Mouse (Mus musculus) hindbrain, embryonic 15.5 days (tissue): ENCODE data around the gene Man1c1. TPM values are rescaled to one million over a fixed set of nuclear protein-coding genes. Genes with fewer than 3 reads are reported as not detected.

Source experiments
- ATAC-seq: fragments of 200-750 bp; cut with Nextera tagmentation; 2 replicates; pipeline ENCODE4 v1.8.0; 2017; ENCODE audit warnings: low read depth, moderate number of reproducible peaks, moderate TSS enrichment; ENCODE audit not compliant: low FRiP score
- H3K27ac ChIP-seq: fragments of 300-500 bp; sonication (generic); replicated peaks from 2 replicates; pipeline ENCODE4 v1.5.1; 2015; ENCODE audit warnings: mild to moderate bottlenecking, inconsistent platforms
- H3K27me3 ChIP-seq: fragments of 300-500 bp; sonication (generic); 2 replicates; pipeline ENCODE4 v1.6.1; 2015; ENCODE audit warnings: control low read depth, inconsistent platforms
- H3K36me3 ChIP-seq: fragments of 300-500 bp; sonication (generic); 2 replicates; pipeline ENCODE4 v1.6.1; 2015; ENCODE audit warnings: control low read depth, inconsistent platforms
- H3K4me1 ChIP-seq: fragments of 300-500 bp; sonication (generic); replicated peaks from 2 replicates; pipeline ENCODE4 v1.6.1; 2015; ENCODE audit warnings: control low read depth, inconsistent platforms
- H3K4me2 ChIP-seq: fragments of 300-500 bp; sonication (generic); 2 replicates; pipeline ENCODE4 v1.6.1; 2015; ENCODE audit warnings: moderate library complexity, mild to moderate bottlenecking, inconsistent platforms
- H3K4me3 ChIP-seq: fragments of 300-500 bp; sonication (generic); 2 replicates; pipeline ENCODE4 v1.5.1; 2015; ENCODE audit warnings: mild to moderate bottlenecking, inconsistent platforms
- H3K9ac ChIP-seq: fragments of 300-500 bp; sonication (generic); 2 replicates; pipeline ENCODE4 v1.6.1; 2015; ENCODE audit warnings: inconsistent platforms
- H3K9me3 ChIP-seq: fragments of 300-500 bp; sonication (generic); 2 replicates; pipeline ENCODE4 v1.6.1; 2016; ENCODE audit warnings: control low read depth, inconsistent platforms
- WGBS: fragments of 180-500 bp; shearing (Covaris S2); methylation state at CpG from one replicate; pipeline ENCODE4 v1.1.7; 2015; 5-methylcytosine and 5-hydroxymethylcytosine counted together
- polyA plus RNA-seq: library from polyadenylated mRNA; unstranded; fragments of >200 nt; fragmentation: Nextera tagmentation; extraction: Ambion mirVana; gene quantifications from 2 replicates; pipeline ENCODE4 v1.2.1, GENCODE M21; 2015

Gene Man1c1
- polyA plus RNA-seq, 1 experiment from 2014 or later: 6.1 TPM

GRCm38 (mm10) chr4:134607679-134608078 is 96.4 kb downstream of the Man1c1 start:
- H3K4me2 ChIP-seq: no peak overlapping the region
- no peaks in the 10 kb centered on the region for H3K9me3 ChIP-seq
- H3K36me3 ChIP-seq: no peaks in the 10 kb centered on the region
- 89% methylated on average over 5 of the region's 5 CpGs for WGBS
- H3K27me3 ChIP-seq: no peaks in the 10 kb centered on the region
- H3K9ac ChIP-seq: no peak overlapping the region
- no peak overlapping the region for H3K27ac ChIP-seq
- H3K4me3 ChIP-seq: no peak overlapping the region
- peaks cover 40% of the 10 kb centered on the region for H3K4me1 ChIP-seq
- ATAC-seq: no peak

GRCm38 (mm10) chr4:134606054-134606453 is 98.0 kb downstream of the Man1c1 start:
- no peak overlapping the region for H3K4me3 ChIP-seq
- H3K9ac ChIP-seq: no peak overlapping the region
- peaks cover 55% of the 10 kb centered on the region for H3K4me1 ChIP-seq
- WGBS: 30% methylated on average over 5 of the region's 5 CpGs
- H3K4me2 ChIP-seq: no peak overlapping the region
- no peaks in the 10 kb centered on the region for H3K36me3 ChIP-seq
- no peaks in the 10 kb centered on the region for H3K9me3 ChIP-seq
- H3K27ac ChIP-seq: 0 out of 2 replicates have a peak overlapping the region, but pooled peaks have one; percentile 2
- H3K27me3 ChIP-seq: no peaks in the 10 kb centered on the region
- ATAC-seq: peak; percentile 23; the same call in 1 of the 2 replicates

- no peaks in the 10 kb centered on the region for H3K36me3 ChIP-seq
- H3K4me2 ChIP-seq: no peak overlapping the region
- no peaks in the 10 kb centered on the region for H3K27me3 ChIP-seq
- no peak overlapping the region for H3K9ac ChIP-seq
- H3K9me3 ChIP-seq: no peaks in the 10 kb centered on the region
- H3K4me1 ChIP-seq: peaks cover 71% of the 10 kb centered on the region
- ATAC-seq: no peak
- WGBS: 44% methylated on average over 4 of the region's 4 CpGs
- no peak overlapping the region for H3K27ac ChIP-seq
- no peak overlapping the region for H3K4me3 ChIP-seq
Measured at GRCm38 (mm10) chr4:134604472-134604871, 99.6 kb downstream of the Man1c1 start.

- Histone ChIP-seq H3K27me3 (no peaks in the 10 kb centered on the region), H3K9ac (no peak overlapping the region), H3K4me3 (no peak overlapping the region), H3K36me3 (no peaks in the 10 kb centered on the region), H3K27ac (no peak overlapping the region), H3K4me2 (no peak overlapping the region), H3K9me3 (no peaks in the 10 kb centered on the region), H3K4me1 (peaks cover 73% of the 10 kb centered on the region)
- ATAC-seq: no peak
- WGBS: 51% methylated on average over 5 of the region's 5 CpGs
Measured at GRCm38 (mm10) chr4:134603553-134603952, 100.5 kb downstream of the Man1c1 start.

GRCm38 (mm10) chr4:134602610-134603009 is 101.5 kb downstream of the Man1c1 start:
- Histone ChIP-seq H3K9me3 (no peaks in the 10 kb centered on the region), H3K27me3 (no peaks in the 10 kb centered on the region), H3K4me3 (no peak overlapping the region), H3K9ac (no peak overlapping the region), H3K4me2 (no peak overlapping the region), H3K36me3 (no peaks in the 10 kb centered on the region), H3K4me1 (peaks cover 73% of the 10 kb centered on the region), H3K27ac (no peak overlapping the region)
- 53% methylated on average over 3 of the region's 3 CpGs for whole genome bisulfite sequencing
- no peak for ATAC-seq

- H3K27ac ChIP-seq: 0 out of 2 replicates have a peak overlapping the region, but pooled peaks have one; percentile 35
- no peaks in the 10 kb centered on the region for H3K9me3 ChIP-seq
- no peak overlapping the region for H3K4me2 ChIP-seq
- no peaks in the 10 kb centered on the region for H3K27me3 ChIP-seq
- H3K4me3 ChIP-seq: no peak overlapping the region
- 81% methylated on average over 7 of the region's 7 CpGs for WGBS
- ATAC-seq: no peak
- no peak overlapping the region for H3K9ac ChIP-seq
- H3K36me3 ChIP-seq: no peaks in the 10 kb centered on the region
- peaks cover 71% of the 10 kb centered on the region for H3K4me1 ChIP-seq
Measured at GRCm38 (mm10) chr4:134601981-134602380, 102.1 kb downstream of the Man1c1 start.

- H3K27ac ChIP-seq: peak overlapping the region; percentile 35; the same call in 1 of the 2 replicates
- peaks cover 65% of the 10 kb centered on the region for H3K4me1 ChIP-seq
- no peaks in the 10 kb centered on the region for H3K9me3 ChIP-seq
- no peaks in the 10 kb centered on the region for H3K36me3 ChIP-seq
- ATAC-seq: no peak
- H3K4me2 ChIP-seq: no peak overlapping the region
- WGBS: 56% methylated on average over 8 of the region's 8 CpGs
- H3K9ac ChIP-seq: no peak overlapping the region
- H3K4me3 ChIP-seq: no peak overlapping the region
- H3K27me3 ChIP-seq: no peaks in the 10 kb centered on the region
Measured at GRCm38 (mm10) chr4:134601404-134601803, 102.7 kb downstream of the Man1c1 start.

GRCm38 (mm10) chr4:134600777-134601176 is 103.3 kb downstream of the Man1c1 start:
- Histone ChIP-seq H3K9me3 (no peaks in the 10 kb centered on the region), H3K27ac (0 out of 2 replicates have a peak overlapping the region, but pooled peaks have one; percentile 55), H3K4me3 (no peak overlapping the region), H3K36me3 (no peaks in the 10 kb centered on the region), H3K4me1 (peaks cover 59% of the 10 kb centered on the region), H3K4me2 (no peak overlapping the region), H3K9ac (no peak overlapping the region), H3K27me3 (no peaks in the 10 kb centered on the region)
- WGBS: 79% methylated on average over 7 of the region's 7 CpGs
- no peak for ATAC-seq

- peaks cover 55% of the 10 kb centered on the region for H3K4me1 ChIP-seq
- H3K4me3 ChIP-seq: no peak overlapping the region
- peak overlapping the region; percentile 55 for H3K27ac ChIP-seq
- no peaks in the 10 kb centered on the region for H3K27me3 ChIP-seq
- ATAC-seq: no peak
- no peaks in the 10 kb centered on the region for H3K9me3 ChIP-seq
- H3K36me3 ChIP-seq: no peaks in the 10 kb centered on the region
- 69% methylated on average over 9 of the region's 9 CpGs for WGBS
- no peak overlapping the region for H3K9ac ChIP-seq
- H3K4me2 ChIP-seq: no peak overlapping the region
Measured at GRCm38 (mm10) chr4:134600060-134600459, 104.0 kb downstream of the Man1c1 start.

GRCm38 (mm10) chr4:134596816-134597692 is 107.0 kb downstream of the Man1c1 start:
- H3K4me1 ChIP-seq: peaks cover 37% of the 10 kb centered on the region
- no peaks in the 10 kb centered on the region for H3K9me3 ChIP-seq
- ATAC-seq: no peak
- H3K4me3 ChIP-seq: no peak overlapping the region
- H3K27ac ChIP-seq: no peak overlapping the region
- 80% methylated on average over 10 of the region's 10 CpGs for WGBS
- no peak overlapping the region for H3K9ac ChIP-seq
- H3K36me3 ChIP-seq: no peaks in the 10 kb centered on the region
- no peak overlapping the region for H3K4me2 ChIP-seq
- no peaks in the 10 kb centered on the region for H3K27me3 ChIP-seq

GRCm38 (mm10) chr4:134594731-134595439 is 109.2 kb downstream of the Man1c1 start:
- Histone ChIP-seq H3K27me3 (no peaks in the 10 kb centered on the region), H3K27ac (no peak overlapping the region), H3K36me3 (no peaks in the 10 kb centered on the region), H3K4me2 (no peak overlapping the region), H3K9me3 (no peaks in the 10 kb centered on the region), H3K4me3 (no peak overlapping the region), H3K4me1 (peaks cover 36% of the 10 kb centered on the region), H3K9ac (no peak overlapping the region)
- 91% methylated on average over 10 of the region's 10 CpGs for WGBS
- ATAC-seq: no peak

- no peaks in the 10 kb centered on the region for H3K9me3 ChIP-seq
- 78% methylated on average over 4 of the region's 4 CpGs for WGBS
- H3K9ac ChIP-seq: no peak overlapping the region
- no peak overlapping the region for H3K4me3 ChIP-seq
- no peak overlapping the region for H3K4me2 ChIP-seq
- H3K27me3 ChIP-seq: no peaks in the 10 kb centered on the region
- H3K27ac ChIP-seq: peak overlapping the region; percentile 76; the same call in 1 of the 2 replicates
- no peaks in the 10 kb centered on the region for H3K36me3 ChIP-seq
- no peak for ATAC-seq
- peaks cover 34% of the 10 kb centered on the region for H3K4me1 ChIP-seq
Measured at GRCm38 (mm10) chr4:134592442-134592841, 111.6 kb downstream of the Man1c1 start.
